Mouse (Mus musculus) c-Kit-positive CD71-positive TER-119-positive erythroid progenitor cells, embryonic 14.5 days (primary cell): Measurements from ENCODE around the gene Ssna1.
"Not testable (repeated sequence)": the region's sequence is repeated elsewhere in the genome, so short reads cannot be mapped to it uniquely, and the experiment has no call there.

Experiments
- DNase-seq: peaks from one replicate; pipeline ENCODE4 v3.0.0-alpha.2; 2013; ENCODE audit warnings: low spot score

Ssna1 gene

DNA sequence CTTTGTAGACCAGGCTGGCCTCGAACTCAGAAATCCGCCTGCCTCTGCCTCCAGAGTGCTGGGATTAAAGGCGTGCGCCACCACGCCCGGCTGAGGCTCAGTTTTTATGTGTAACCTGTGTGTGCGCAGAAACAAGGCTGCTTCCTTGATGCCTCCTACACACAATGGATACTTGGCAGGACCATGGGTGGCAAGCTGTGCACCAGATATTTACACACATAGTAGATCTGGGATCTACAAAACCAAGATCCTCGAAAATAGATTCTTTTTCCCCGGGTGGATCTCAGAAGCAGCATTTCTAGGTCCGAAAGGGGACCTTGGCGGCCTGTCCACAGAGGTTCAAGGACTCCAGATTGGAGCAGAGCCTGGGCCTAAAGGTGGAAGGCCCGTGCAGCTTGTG is 10.4 kb downstream of the Ssna1 start:
- no peak for DNase-seq

DNA sequence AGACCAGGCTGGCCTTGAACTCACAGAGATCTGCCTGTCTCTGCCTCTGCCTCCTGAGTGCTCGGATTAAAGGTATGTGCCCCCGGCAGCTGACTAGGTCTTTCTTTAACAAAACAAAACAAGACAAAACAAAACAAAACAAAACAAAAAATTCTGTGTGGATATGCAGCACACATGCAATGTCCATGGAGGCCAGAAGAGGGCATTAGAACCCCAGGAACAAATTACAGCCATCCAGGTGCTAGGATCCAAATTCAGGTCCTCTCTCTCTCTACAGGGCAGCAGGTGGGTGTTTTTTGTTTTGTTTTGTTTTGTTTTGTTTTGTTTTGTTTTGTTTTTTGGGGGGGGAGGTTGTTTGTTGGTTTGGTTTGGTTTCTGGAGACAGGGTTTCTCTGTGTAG is 13.4 kb downstream of the Ssna1 start:
- DNase-seq, result peak; percentile 35

DNA sequence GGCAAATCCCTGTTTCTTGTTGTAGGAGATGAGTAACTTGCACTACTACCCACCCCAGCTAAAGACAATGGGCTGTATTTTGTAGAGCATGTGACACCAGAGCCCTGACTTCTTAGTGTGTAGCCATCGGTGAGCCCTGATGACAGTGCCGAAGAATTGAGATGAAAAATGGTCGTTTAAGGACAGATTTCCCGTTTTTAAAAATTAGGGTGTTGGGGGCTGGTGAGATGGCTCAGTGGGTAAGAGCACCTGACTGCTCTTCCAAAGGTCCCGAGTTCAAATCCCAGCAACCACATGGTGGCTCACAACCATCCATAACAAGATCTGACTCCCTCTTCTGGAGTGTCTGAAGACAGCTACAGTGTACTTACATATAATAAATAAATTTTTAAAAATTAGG is 15.0 kb downstream of the Ssna1 start:
- not testable (repeated sequence) for DNase-seq

- peak; percentile 73 for DNase-seq
These were observed 15.7 kb downstream of the Ssna1 start for GRCm38 (mm10) chr2:25256443-25257109.

GRCm38 (mm10) chr2:25255284-25255779 is 16.9 kb downstream of the Ssna1 start, which contains the start of gene Tmem203:
Tmem203 (plus strand) TSS chr2:25255439.
- peak; percentile 89 for DNase-seq

DNA sequence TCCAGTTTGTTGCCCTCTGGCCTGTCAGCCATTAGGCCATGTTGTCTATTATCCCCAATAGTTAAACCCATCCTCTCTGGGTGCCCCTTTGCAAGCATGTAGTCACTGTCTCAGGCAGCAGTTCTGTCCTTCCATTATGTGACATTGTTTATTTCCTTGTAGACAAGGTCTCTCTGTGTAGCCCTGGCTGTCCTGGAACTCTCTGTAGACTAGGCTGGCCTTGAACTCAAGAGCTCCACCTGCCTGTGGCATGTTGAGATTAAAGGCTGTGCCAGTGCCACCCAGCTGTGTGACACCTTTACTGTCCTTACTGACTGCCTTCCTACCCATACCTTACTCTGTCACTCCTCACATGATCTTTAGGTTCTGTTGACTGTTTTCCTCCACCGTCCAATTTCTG is 19.9 kb downstream of the Ssna1 start:
- no peak for DNase-seq

- DNase-seq, result no peak
These were observed 25.8 kb downstream of the Ssna1 start, which contains the start of gene AL732309.1 for GRCm38 (mm10) chr2:25246183-25247072. AL732309.1 (minus strand) TSS chr2:25246863.

GRCm38 (mm10) chr2:25244144-25244543 is 28.1 kb downstream of the Ssna1 start:
- DNase-seq, result no peak

- DNase-seq, result no peak
These were observed 28.9 kb downstream of the Ssna1 start for GRCm38 (mm10) chr2:25243342-25243741.

DNA sequence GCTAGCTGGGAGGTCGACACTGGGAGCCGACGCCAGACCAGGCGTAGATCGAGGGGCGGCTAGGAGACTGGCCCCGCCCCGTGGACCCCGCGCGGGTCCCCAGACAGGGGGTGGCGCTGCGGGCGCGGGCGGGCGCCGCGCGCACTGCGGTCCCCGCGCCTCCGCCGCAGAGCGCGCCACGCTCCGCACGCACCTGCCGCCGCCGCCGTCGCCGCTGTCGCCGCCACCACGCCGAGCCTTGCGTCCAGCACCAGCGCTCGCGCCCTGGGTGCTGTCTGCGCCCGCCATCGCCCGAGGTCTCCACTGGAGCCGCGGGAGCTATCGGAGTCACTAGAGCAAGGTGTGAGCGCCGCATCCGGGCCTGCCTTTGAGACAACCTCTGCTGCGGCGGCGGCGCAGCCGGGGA is 30.1 kb downstream of the Ssna1 start, which contains the start of the genes Rnf208 and Cysrt1:
Gene Rnf208 (plus strand): TSS at position 155 of the 406 bp plus-strand sequence.
Gene Cysrt1 (minus strand): TSS at position 352 of the 406 bp plus-strand sequence.
- DNase-seq, result no peak

- DNase-seq, result no peak
These were observed 30.8 kb downstream of the Ssna1 start for GRCm38 (mm10) chr2:25241438-25241775.

GRCm38 (mm10) chr2:25240723-25241437 is 31.4 kb downstream of the Ssna1 start:
- peak; percentile 63 for DNase-seq

GRCm38 (mm10) chr2:25240310-25240709 is 31.9 kb downstream of the Ssna1 start:
- DNase-seq, result no peak

DNA sequence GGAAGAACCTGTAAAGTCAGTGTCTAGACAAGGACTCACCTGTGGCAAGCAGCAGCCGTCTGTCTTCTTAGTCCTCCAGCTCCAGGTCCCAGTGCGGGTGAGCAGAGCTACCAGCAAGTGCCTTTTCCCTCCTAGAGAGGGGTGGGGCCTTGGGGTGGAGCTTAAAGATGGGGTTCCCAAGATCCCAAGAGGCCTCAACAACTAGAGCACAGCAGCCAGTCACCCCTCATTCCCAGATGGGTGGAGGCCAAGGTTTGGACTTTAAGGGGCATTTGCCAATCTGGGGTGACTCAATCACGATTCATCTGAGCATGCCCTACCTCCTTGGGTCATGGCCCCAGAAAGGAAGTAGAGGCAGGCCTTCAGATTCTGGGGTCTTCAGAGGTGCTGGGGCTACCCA is 32.5 kb downstream of the Ssna1 start:
- no peak for DNase-seq

DNA sequence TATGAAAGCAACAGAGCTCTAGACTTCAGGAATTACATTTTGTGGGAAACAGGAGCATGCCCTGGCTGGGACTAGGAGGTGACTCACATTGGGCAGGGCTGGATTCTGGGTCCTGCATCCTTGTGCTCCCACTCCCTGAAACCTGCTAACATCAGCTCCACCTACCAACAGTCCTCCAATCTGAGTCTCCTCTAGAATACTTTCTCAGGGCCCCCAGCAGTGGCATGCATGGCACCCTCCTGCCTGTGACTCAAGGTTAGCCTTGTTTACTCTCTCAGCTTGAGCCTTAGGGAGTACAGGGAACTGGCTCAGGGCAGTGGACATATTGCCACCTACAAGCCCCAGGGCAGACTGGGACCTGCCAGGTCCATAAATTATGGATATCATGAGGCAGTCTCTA is 34.1 kb downstream of the Ssna1 start:
- DNase-seq, result no peak

- no peak for DNase-seq
These were observed 34.7 kb downstream of the Ssna1 start for GRCm38 (mm10) chr2:25237522-25237921.

DNA sequence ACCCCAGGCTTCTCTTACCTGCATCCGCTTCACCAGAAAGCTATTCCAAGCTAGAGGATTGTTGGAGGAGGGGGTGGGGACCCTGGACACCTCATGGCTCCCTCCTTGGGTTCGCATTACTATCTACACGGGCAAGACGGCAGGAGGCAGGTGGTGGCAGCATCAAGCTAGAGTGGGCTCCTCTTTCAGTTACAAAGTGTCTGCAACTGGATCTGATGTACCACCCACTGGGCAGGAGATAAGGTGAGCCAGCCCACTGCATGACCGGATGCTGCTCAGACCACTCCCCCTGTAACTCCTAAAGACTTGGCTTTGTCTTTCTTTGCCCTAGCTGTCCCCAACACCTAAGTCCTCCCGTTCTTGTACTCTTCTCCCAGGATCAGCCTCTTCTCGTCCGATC is 35.6 kb downstream of the Ssna1 start, which contains the start of gene Rnf224:
Gene Rnf224 (minus strand): TSS at position 174 of the 400 bp plus-strand sequence.
- DNase-seq, result no peak

DNA sequence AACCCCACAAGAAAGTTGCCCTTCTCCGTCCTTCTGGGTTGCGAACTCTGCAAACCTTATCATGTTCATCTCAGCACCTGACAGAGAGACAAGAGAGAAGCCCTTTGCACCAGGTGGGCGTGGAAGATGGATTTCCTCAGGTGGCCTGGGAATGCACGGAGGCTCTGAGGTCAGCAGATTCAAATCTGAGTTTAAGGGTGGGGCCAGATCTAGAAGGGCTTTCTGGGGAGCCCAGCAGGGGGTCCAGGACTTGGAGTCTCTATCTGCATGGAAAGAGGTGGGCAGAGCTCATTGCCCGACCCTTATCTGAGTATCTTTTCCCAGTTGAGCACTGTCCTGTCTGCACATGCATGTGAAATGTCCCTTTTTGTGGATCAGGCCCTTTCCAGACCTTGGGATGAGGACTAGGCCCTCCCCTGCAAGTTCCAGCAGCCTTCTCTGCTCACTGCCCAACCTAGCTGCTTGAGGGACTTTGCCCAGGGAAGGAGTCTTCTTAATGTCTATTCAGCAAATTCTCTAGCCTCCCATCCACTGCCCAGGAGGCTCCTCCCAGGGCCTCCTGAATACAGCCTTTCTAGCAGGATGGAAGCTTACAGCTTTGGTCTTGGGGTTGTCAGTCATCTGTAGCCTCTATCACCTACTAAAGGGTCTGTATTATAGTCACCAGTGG is 37.6 kb downstream of the Ssna1 start:
- DNase-seq, result no peak

DNA sequence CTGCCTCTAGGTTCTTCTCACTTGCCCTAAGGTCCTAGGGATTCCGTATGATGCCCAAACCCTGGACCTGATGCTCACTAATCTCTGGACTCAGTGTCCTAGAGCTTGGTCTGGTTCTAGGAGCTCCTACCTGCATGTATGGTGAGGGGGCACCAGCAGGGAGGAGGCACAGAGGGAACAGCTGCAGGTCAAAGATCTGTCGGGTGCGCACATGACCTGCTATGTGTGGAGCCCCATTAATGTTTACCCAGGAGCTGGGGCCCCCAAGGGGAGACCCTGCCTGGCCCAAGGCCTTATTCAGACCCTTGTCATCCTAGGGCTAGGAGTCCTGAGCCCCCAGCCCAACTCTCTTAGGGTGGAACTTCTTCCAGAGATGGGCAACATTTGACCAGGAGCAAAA is 38.2 kb downstream of the Ssna1 start, which contains the start of gene Slc34a3:
Gene Slc34a3 (minus strand): TSS at position 315 of the 400 bp plus-strand sequence.
- DNase-seq, result no peak

DNA sequence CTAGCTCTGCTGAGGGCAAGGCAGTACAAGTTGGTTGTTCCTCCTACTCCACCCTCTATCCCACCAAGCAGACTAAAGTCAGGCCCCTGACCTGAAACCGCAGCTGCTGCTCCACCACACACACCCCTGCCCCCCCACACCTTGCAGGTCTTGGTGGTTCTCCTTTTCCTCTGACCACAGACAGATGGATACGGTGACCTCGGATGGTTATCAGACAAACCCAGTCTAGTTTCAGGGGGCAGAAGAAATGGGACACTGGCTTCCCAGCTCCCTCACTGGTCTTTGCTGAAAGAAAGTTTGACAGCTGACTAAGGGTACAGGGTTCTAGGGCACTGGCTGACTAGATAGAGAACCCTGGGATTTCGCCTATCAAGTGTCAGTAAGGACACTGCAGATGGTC is 38.8 kb downstream of the Ssna1 start:
- no peak for DNase-seq

- DNase-seq, result no peak
These were observed 41.2 kb downstream of the Ssna1 start for GRCm38 (mm10) chr2:25231038-25231437.
